Mouse (Mus musculus): Measurements from ENCODE around the gene Tubb4a. TPM values are rescaled to one million over a fixed set of nuclear protein-coding genes. Genes with fewer than 3 reads are reported as not detected.

Tubb4a gene
- total and polyA plus RNA-seq, 3 experiments = 0.89 to 2.1 TPM; not detected in 1

GRCm38 (mm10) chr17:57082481-57082880 lies 5.1 kb downstream of the Tubb4a start:
- H3K4me1 ChIP-seq (ENCODE audit: control insufficient read depth in 1 of 2, insufficient read depth in 2 of 2) = peaks cover 14 to 28% of the 10 kb centered on the region in 2 experiments
- no peaks in the 10 kb centered on the region for H3K9me3 ChIP-seq (replicated peaks; ENCODE audit: low read length)
- H3K4me2 ChIP-seq (ENCODE audit: insufficient read depth, low read depth, poor library complexity, severe bottlenecking) = no peak overlapping the region
- H3K4me3 ChIP-seq (replicated peaks in 1 of 3; ENCODE audit: low read depth in 2 of 3, low read length in 2 of 3, poor library complexity in 1 of 3) = no peak overlapping the region
- DNase-seq (ENCODE audit: extremely low read depth) = no peak
- no peak for TF ChIP-seq JUN (IDR thresholded peaks at IDR 0.05; ENCODE audit: insufficient read depth, low read depth, low read length)
- TF ChIP-seq E2F4 (IDR thresholded peaks at IDR 0.05; ENCODE audit: insufficient replicate concordance, low read depth, low read length) = no peak
- TF ChIP-seq MAZ (IDR thresholded peaks at IDR 0.05; ENCODE audit: low read depth, low read length) = no peak
- no peak for TF ChIP-seq UBTF (IDR thresholded peaks at IDR 0.05; ENCODE audit: low read depth, low read length)
- TF ChIP-seq RCOR1 (conservative IDR thresholded peaks at IDR 0.05; ENCODE audit: low read depth, low read length) = no peak
- TF ChIP-seq ETS1 (conservative IDR thresholded peaks at IDR 0.05; ENCODE audit: low read depth, low read length) = no peak
- TF ChIP-seq ZMIZ1 (IDR thresholded peaks at IDR 0.05; ENCODE audit: low read depth, low read length) = no peak
- no peak for TF ChIP-seq TCF12 (IDR thresholded peaks at IDR 0.05; ENCODE audit: low read depth, low read length)
- no peak for TF ChIP-seq JUND (conservative IDR thresholded peaks at IDR 0.05; ENCODE audit: low read depth, low read length)
- no peak for TF ChIP-seq BHLHE40 (IDR thresholded peaks at IDR 0.05; ENCODE audit: low read depth, low read length)
- no peak for TF ChIP-seq MYC (IDR thresholded peaks at IDR 0.05; ENCODE audit: low read depth, low read length)
- dilution Hi-C loops (cut with MboI; ENCODE audit: extremely low pct_ligation_motif_present, extremely low pct_unique_long_range_greater_than_20kb, low sequenced_read_pairs) = no loop called here
- no peak overlapping the region for H3K9ac ChIP-seq (ENCODE audit: insufficient read depth, low read depth)
- no peak overlapping the region for H3K27ac ChIP-seq (ENCODE audit: insufficient read depth, low read depth)
- in situ Hi-C loops (cut with MboI; ENCODE audit: low pct_ligation_motif_present, low pct_unique_long_range_greater_than_20kb, low sequenced_read_pairs) = loop anchor here (25.0 kb wide), 1 partner anchor 255 kb away; no protein-coding TSS in a partner anchor
- H3K27me3 ChIP-seq (replicated peaks) = no peaks in the 10 kb centered on the region
- H3K36me3 ChIP-seq (replicated peaks in 1 of 2; ENCODE audit: control insufficient read depth in 1 of 2, insufficient read depth in 1 of 2, low read length in 1 of 2) = peaks cover 19 to 56% of the 10 kb centered on the region in 2 experiments
- peaks cover 6% of the 10 kb centered on the region; the same call in 1 of the 2 replicates for H3K79me2 ChIP-seq (replicated peaks; ENCODE audit: control insufficient read depth, extremely low read depth, insufficient read depth, poor library complexity, severe bottlenecking)

GRCm38 (mm10) chr17:57081234-57081842 lies 6.2 kb downstream of the Tubb4a start:
- Histone ChIP-seq H3K36me3 (replicated peaks in 1 of 2; ENCODE audit: control insufficient read depth in 1 of 2, insufficient read depth in 1 of 2, low read length in 1 of 2) (peaks cover 19 to 53% of the 10 kb centered on the region in 2 experiments), H3K79me2 (replicated peaks; ENCODE audit: control insufficient read depth, extremely low read depth, insufficient read depth, poor library complexity, severe bottlenecking) (peaks cover 9% of the 10 kb centered on the region; the same call in 1 of the 2 replicates), H3K9me3 (replicated peaks; ENCODE audit: low read length) (no peaks in the 10 kb centered on the region), H3K4me1 (ENCODE audit: control insufficient read depth in 1 of 2, insufficient read depth in 2 of 2) (peaks cover 25 to 40% of the 10 kb centered on the region in 2 experiments), H3K4me3 (replicated peaks in 1 of 3; ENCODE audit: low read depth in 2 of 3, low read length in 2 of 3, poor library complexity in 1 of 3) (no peak overlapping the region), H3K9ac (ENCODE audit: insufficient read depth, low read depth) (no peak overlapping the region), H3K4me2 (ENCODE audit: insufficient read depth, low read depth, poor library complexity, severe bottlenecking) (no peak overlapping the region), H3K27me3 (replicated peaks) (no peaks in the 10 kb centered on the region), H3K27ac (ENCODE audit: insufficient read depth, low read depth) (no peak overlapping the region)
- dilution Hi-C loops (cut with MboI; ENCODE audit: extremely low pct_ligation_motif_present, extremely low pct_unique_long_range_greater_than_20kb, low sequenced_read_pairs) (no loop called here), in situ Hi-C loops (cut with MboI; ENCODE audit: low pct_ligation_motif_present, low pct_unique_long_range_greater_than_20kb, low sequenced_read_pairs) (loop anchor here (25.0 kb wide), 1 partner anchor 256 kb away; no protein-coding TSS in a partner anchor)
- no peak for TF ChIP-seq NELFE (IDR thresholded peaks at IDR 0.05; ENCODE audit: low read depth, low read length)
- no peak for TF ChIP-seq JUND (conservative IDR thresholded peaks at IDR 0.05; ENCODE audit: low read depth, low read length)
- no peak for TF ChIP-seq EP300 (IDR thresholded peaks at IDR 0.05; ENCODE audit: low read length)
- no peak for TF ChIP-seq RCOR1 (conservative IDR thresholded peaks at IDR 0.05; ENCODE audit: low read depth, low read length)
- TF ChIP-seq USF1 (IDR thresholded peaks at IDR 0.05; ENCODE audit: low read depth, low read length) = no peak
- TF ChIP-seq ZNF384 (IDR thresholded peaks at IDR 0.05; ENCODE audit: low read depth, low read length) = no peak
- no peak for TF ChIP-seq ELF1 (IDR thresholded peaks at IDR 0.05; ENCODE audit: low read depth, low read length)
- no peak for TF ChIP-seq BHLHE40 (IDR thresholded peaks at IDR 0.05; ENCODE audit: low read depth, low read length)
- no peak for DNase-seq (ENCODE audit: extremely low read depth)

Data from CH12.LX (cell line).